Mouse (Mus musculus): ENCODE measurements around the gene Clk1. TPM values are rescaled to one million over a fixed set of nuclear protein-coding genes. Genes with fewer than 3 reads are reported as not detected.

The Clk1 gene
- polyA plus RNA-seq, 1 experiment from 2014 or later = 131 TPM

- WGBS = 94% methylated on average over 7 of the region's 7 CpGs
- Histone ChIP-seq H3K36me3 (ENCODE audit: control insufficient read depth, insufficient read depth, low read length) (0 out of 2 replicates have a peak, but pooled peaks cover 1% of the 10 kb centered on the region), H3K4me3 (ENCODE audit: low read length) (no peak overlapping the region), H3K27ac (ENCODE audit: low read length) (no peak overlapping the region), H3K27me3 (replicated peaks; ENCODE audit: control insufficient read depth, insufficient read depth, low read length) (no peaks in the 10 kb centered on the region), H3K4me1 (ENCODE audit: control insufficient read depth, insufficient read depth, low read length) (peaks cover 5% of the 10 kb centered on the region), H3K9me3 (ENCODE audit: control insufficient read depth, low read length) (no peaks in the 10 kb centered on the region), H3K9ac (ENCODE audit: low read depth, low read length) (no peak overlapping the region), H3K4me2 (ENCODE audit: low read depth, low read length) (no peak overlapping the region)
- ATAC-seq = no peak
These were observed 23.9 kb upstream of the Clk1 start for GRCm38 (mm10) chr1:58447766-58448165.

GRCm38 (mm10) chr1:58445861-58446260, 22.0 kb upstream of the Clk1 start:
- peak overlapping the region; percentile 92 for H3K9ac ChIP-seq (ENCODE audit: low read depth, low read length)
- no peaks in the 10 kb centered on the region for H3K9me3 ChIP-seq (ENCODE audit: control insufficient read depth, low read length)
- H3K27me3 ChIP-seq (replicated peaks; ENCODE audit: control insufficient read depth, insufficient read depth, low read length) = no peaks in the 10 kb centered on the region
- H3K4me3 ChIP-seq (ENCODE audit: low read length) = peak overlapping the region; percentile 77
- no peaks in the 10 kb centered on the region for H3K36me3 ChIP-seq (ENCODE audit: control insufficient read depth, insufficient read depth, low read length)
- ATAC-seq = peak; percentile 5; the same call in 1 of the 2 replicates
- H3K4me2 ChIP-seq (ENCODE audit: low read depth, low read length) = peak overlapping the region; percentile 76
- H3K27ac ChIP-seq (ENCODE audit: low read length) = peak overlapping the region; percentile 93
- 5% methylated on average over 11 of the region's 11 CpGs for WGBS
- peaks cover 5% of the 10 kb centered on the region for H3K4me1 ChIP-seq (ENCODE audit: control insufficient read depth, insufficient read depth, low read length)

GRCm38 (mm10) chr1:58445143-58445722, 21.4 kb upstream of the Clk1 start, which contains the start of the genes Nif3l1 and Ppil3:
Nif3l1 (plus strand) TSS chr1:58445151.
Ppil3 (minus strand) TSS chr1:58445486.
- ATAC-seq = peak; percentile 98
- Histone ChIP-seq H3K4me3 (ENCODE audit: low read length) (peak within 1 kb of the TSS; percentile 77), H3K27me3 (replicated peaks; ENCODE audit: control insufficient read depth, insufficient read depth, low read length) (no peaks in the 10 kb centered on the region), H3K9ac (ENCODE audit: low read depth, low read length) (peak within 1 kb of the TSS; percentile 92), H3K36me3 (ENCODE audit: control insufficient read depth, insufficient read depth, low read length) (no peaks in the 10 kb centered on the region), H3K27ac (ENCODE audit: low read length) (peak within 1 kb of the TSS; percentile 93), H3K9me3 (ENCODE audit: control insufficient read depth, low read length) (no peaks in the 10 kb centered on the region), H3K4me1 (ENCODE audit: control insufficient read depth, insufficient read depth, low read length) (peaks cover 5% of the 10 kb centered on the region), H3K4me2 (ENCODE audit: low read depth, low read length) (peak within 1 kb of the TSS; percentile 76)
- under 1% methylated on average over 33 of the region's 33 CpGs for WGBS

GRCm38 (mm10) chr1:58444691-58445090, 20.8 kb upstream of the Clk1 start:
- no peaks in the 10 kb centered on the region for H3K9me3 ChIP-seq (ENCODE audit: control insufficient read depth, low read length)
- peak overlapping the region; percentile 77 for H3K4me3 ChIP-seq (ENCODE audit: low read length)
- no peaks in the 10 kb centered on the region for H3K27me3 ChIP-seq (replicated peaks; ENCODE audit: control insufficient read depth, insufficient read depth, low read length)
- H3K9ac ChIP-seq (ENCODE audit: low read depth, low read length) = peak overlapping the region; percentile 92
- WGBS = 9% methylated on average over 10 of the region's 10 CpGs
- H3K36me3 ChIP-seq (ENCODE audit: control insufficient read depth, insufficient read depth, low read length) = no peaks in the 10 kb centered on the region
- peaks cover 5% of the 10 kb centered on the region for H3K4me1 ChIP-seq (ENCODE audit: control insufficient read depth, insufficient read depth, low read length)
- peak overlapping the region; percentile 93 for H3K27ac ChIP-seq (ENCODE audit: low read length)
- no peak for ATAC-seq
- H3K4me2 ChIP-seq (ENCODE audit: low read depth, low read length) = peak overlapping the region; percentile 76

- H3K4me3 ChIP-seq (ENCODE audit: low read length) = no peak overlapping the region
- no peaks in the 10 kb centered on the region for H3K9me3 ChIP-seq (ENCODE audit: control insufficient read depth, low read length)
- H3K36me3 ChIP-seq (ENCODE audit: control insufficient read depth, insufficient read depth, low read length) = peaks cover 4% of the 10 kb centered on the region; the same call in 1 of the 2 replicates
- H3K9ac ChIP-seq (ENCODE audit: low read depth, low read length) = no peak overlapping the region
- no peak overlapping the region for H3K27ac ChIP-seq (ENCODE audit: low read length)
- 89% methylated on average over 3 of the region's 3 CpGs for WGBS
- H3K27me3 ChIP-seq (replicated peaks; ENCODE audit: control insufficient read depth, insufficient read depth, low read length) = no peaks in the 10 kb centered on the region
- peaks cover 12% of the 10 kb centered on the region for H3K4me1 ChIP-seq (ENCODE audit: control insufficient read depth, insufficient read depth, low read length)
- ATAC-seq = no peak
- no peak overlapping the region for H3K4me2 ChIP-seq (ENCODE audit: low read depth, low read length)
These were observed 685 bp upstream of the Clk1 start for GRCm38 (mm10) chr1:58424551-58424950.

- Histone ChIP-seq H3K4me3 (ENCODE audit: low read length) (peak overlapping the region; percentile 100), H3K9ac (ENCODE audit: low read depth, low read length) (peak overlapping the region; percentile 100), H3K27ac (ENCODE audit: low read length) (peak overlapping the region; percentile 99), H3K4me1 (ENCODE audit: control insufficient read depth, insufficient read depth, low read length) (peaks cover 12% of the 10 kb centered on the region), H3K9me3 (ENCODE audit: control insufficient read depth, low read length) (no peaks in the 10 kb centered on the region), H3K27me3 (replicated peaks; ENCODE audit: control insufficient read depth, insufficient read depth, low read length) (no peaks in the 10 kb centered on the region), H3K36me3 (ENCODE audit: control insufficient read depth, insufficient read depth, low read length) (peaks cover 12% of the 10 kb centered on the region), H3K4me2 (ENCODE audit: low read depth, low read length) (peak overlapping the region; percentile 63)
- ATAC-seq = peak; percentile 62
- WGBS = 5% methylated on average over 13 of the region's 13 CpGs
These were observed 987 bp downstream of the Clk1 start for GRCm38 (mm10) chr1:58422879-58423278.

- ATAC-seq = no peak
- Histone ChIP-seq H3K27ac (ENCODE audit: low read length) (no peak overlapping the region), H3K36me3 (ENCODE audit: control insufficient read depth, insufficient read depth, low read length) (peaks cover 15% of the 10 kb centered on the region), H3K9ac (ENCODE audit: low read depth, low read length) (no peak overlapping the region), H3K4me3 (ENCODE audit: low read length) (no peak overlapping the region), H3K9me3 (ENCODE audit: control insufficient read depth, low read length) (no peaks in the 10 kb centered on the region), H3K27me3 (replicated peaks; ENCODE audit: control insufficient read depth, insufficient read depth, low read length) (no peaks in the 10 kb centered on the region), H3K4me2 (ENCODE audit: low read depth, low read length) (peak overlapping the region; percentile 19; the same call in 1 of the 2 replicates), H3K4me1 (ENCODE audit: control insufficient read depth, insufficient read depth, low read length) (peaks cover 12% of the 10 kb centered on the region)
- WGBS = 33% methylated on average over 7 of the region's 7 CpGs
These were observed 2.9 kb downstream of the Clk1 start for GRCm38 (mm10) chr1:58420961-58421360.

GRCm38 (mm10) chr1:58420032-58420431, 3.8 kb downstream of the Clk1 start:
- no peak overlapping the region for H3K27ac ChIP-seq (ENCODE audit: low read length)
- peaks cover 12% of the 10 kb centered on the region for H3K4me1 ChIP-seq (ENCODE audit: control insufficient read depth, insufficient read depth, low read length)
- H3K36me3 ChIP-seq (ENCODE audit: control insufficient read depth, insufficient read depth, low read length) = peaks cover 19% of the 10 kb centered on the region
- H3K4me3 ChIP-seq (ENCODE audit: low read length) = no peak overlapping the region
- H3K4me2 ChIP-seq (ENCODE audit: low read depth, low read length) = no peak overlapping the region
- no peak for ATAC-seq
- WGBS = 76% methylated on average over 10 of the region's 10 CpGs
- H3K9ac ChIP-seq (ENCODE audit: low read depth, low read length) = no peak overlapping the region
- no peaks in the 10 kb centered on the region for H3K27me3 ChIP-seq (replicated peaks; ENCODE audit: control insufficient read depth, insufficient read depth, low read length)
- H3K9me3 ChIP-seq (ENCODE audit: control insufficient read depth, low read length) = no peaks in the 10 kb centered on the region

GRCm38 (mm10) chr1:58416048-58416447, 7.8 kb downstream of the Clk1 start:
- Histone ChIP-seq H3K4me2 (ENCODE audit: low read depth, low read length) (no peak overlapping the region), H3K4me3 (ENCODE audit: low read length) (no peak overlapping the region), H3K9ac (ENCODE audit: low read depth, low read length) (no peak overlapping the region), H3K9me3 (ENCODE audit: control insufficient read depth, low read length) (no peaks in the 10 kb centered on the region), H3K4me1 (ENCODE audit: control insufficient read depth, insufficient read depth, low read length) (peaks cover 2% of the 10 kb centered on the region; the same call in 1 of the 2 replicates), H3K27me3 (replicated peaks; ENCODE audit: control insufficient read depth, insufficient read depth, low read length) (no peaks in the 10 kb centered on the region), H3K27ac (ENCODE audit: low read length) (no peak overlapping the region), H3K36me3 (ENCODE audit: control insufficient read depth, insufficient read depth, low read length) (peaks cover 35% of the 10 kb centered on the region)
- no peak for ATAC-seq
- WGBS = 86% methylated on average over 2 of the region's 2 CpGs
